Mouse (Mus musculus) heart, adult 18-20 months (tissue): ENCODE data around the gene Ttyh2. TPM values are rescaled to one million over a fixed set of nuclear protein-coding genes. Genes with fewer than 3 reads are reported as not detected.

Experiments
- DNase-seq, 2 experiments: peaks; one replicate each; pipeline ENCODE4 v3.0.0; 2021 to 2022; ENCODE audit warnings: mixed read lengths in 1 of 2
- total RNA-seq, 2 experiments: library from RNA; stranded (reverse); gene quantifications; 2 replicates each; pipeline ENCODE4 v1.2.3; 2021

Ttyh2 gene
- total RNA-seq, 2 experiments from 2014 or later, result 3.5 to 4.1 TPM

- DNase-seq, result no peak
These were observed 7.2 kb downstream of the Ttyh2 start for GRCm38 (mm10) chr11:114682321-114682900.

- DNase-seq, result no peak
These were observed 7.9 kb downstream of the Ttyh2 start for GRCm38 (mm10) chr11:114683029-114683721.

- DNase-seq, result no peak
These were observed 8.7 kb downstream of the Ttyh2 start for GRCm38 (mm10) chr11:114683722-114684621.

GRCm38 (mm10) chr11:114684627-114685373, 9.6 kb downstream of the Ttyh2 start:
- no peak for DNase-seq

GRCm38 (mm10) chr11:114685526-114686040, 10.4 kb downstream of the Ttyh2 start:
- DNase-seq, result no peak

GRCm38 (mm10) chr11:114686221-114686959, 11.2 kb downstream of the Ttyh2 start:
- DNase-seq, result no peak

GRCm38 (mm10) chr11:114687574-114688188, 12.4 kb downstream of the Ttyh2 start:
- no peak for DNase-seq

GRCm38 (mm10) chr11:114688729-114689128, 13.5 kb downstream of the Ttyh2 start:
- DNase-seq, result no peak

- no peak for DNase-seq
These were observed 15.0 kb downstream of the Ttyh2 start for GRCm38 (mm10) chr11:114690192-114690591.

GRCm38 (mm10) chr11:114691454-114692182, 16.4 kb downstream of the Ttyh2 start:
- DNase-seq, result no peak

- DNase-seq, result no peak
These were observed 17.4 kb downstream of the Ttyh2 start for GRCm38 (mm10) chr11:114692601-114693000.

GRCm38 (mm10) chr11:114693456-114693855, 18.2 kb downstream of the Ttyh2 start:
- DNase-seq, result no peak

- DNase-seq, result no peak
These were observed 19.2 kb downstream of the Ttyh2 start for GRCm38 (mm10) chr11:114694451-114694850.

GRCm38 (mm10) chr11:114698496-114698895, 23.3 kb downstream of the Ttyh2 start:
- peak; percentile 46 to 59 for DNase-seq

GRCm38 (mm10) chr11:114699511-114699910, 24.3 kb downstream of the Ttyh2 start:
- peak; percentile 83 to 92 for DNase-seq

GRCm38 (mm10) chr11:114702311-114702995, 27.2 kb downstream of the Ttyh2 start:
- DNase-seq, result no peak

- no peak for DNase-seq
These were observed 27.7 kb downstream of the Ttyh2 start for GRCm38 (mm10) chr11:114702996-114703361.

GRCm38 (mm10) chr11:114704071-114704913, 29.1 kb downstream of the Ttyh2 start:
- no peak for DNase-seq
